Mouse (Mus musculus) megakaryocyte progenitor cell, adult 5-6 weeks (primary cell): ENCODE measurements at regions not wholly inside any gene's neighbourhood (a gene's known extent, or its start where the extent isn't known, plus 50 kb on each side); places are given as distances from the start of the nearest gene placed in this dataset.

Source experiments
- ATAC-seq: replicated peaks from 2 replicates; pipeline ENCODE4 v1.8.0; 2016; ENCODE audit warnings: mild to moderate bottlenecking, moderate TSS enrichment, inconsistent platforms; ENCODE audit not compliant: poor library complexity

GRCm38 (mm10) chr10:7268386-7269033, 56.5 kb upstream of the Cnksr3 start:
- no peak for ATAC-seq

- no peak for ATAC-seq
Observed at GRCm38 (mm10) chr10:7267903-7268302, 55.9 kb upstream of the Cnksr3 start.

GRCm38 (mm10) chr10:7267106-7267505, 55.1 kb upstream of the Cnksr3 start:
- ATAC-seq = no peak

DNA sequence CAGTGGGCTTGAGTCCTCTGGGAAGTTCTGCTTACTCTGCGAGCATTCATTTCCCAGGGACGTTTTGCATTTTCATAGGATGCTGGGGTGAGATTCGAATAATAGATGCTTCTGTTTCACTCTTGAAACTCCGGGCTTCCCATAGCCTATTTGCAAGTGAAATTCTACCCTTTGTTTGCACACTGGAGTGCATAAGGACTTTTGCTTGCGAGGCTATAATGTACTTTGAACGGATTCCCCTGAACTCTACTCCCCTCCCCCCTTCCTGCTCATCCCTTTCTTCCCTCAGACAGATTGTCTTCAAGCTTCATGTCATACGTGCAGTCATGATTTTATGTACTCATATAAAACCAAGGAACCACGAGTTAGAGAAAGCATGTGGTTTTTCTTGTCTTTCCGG, 53.4 kb upstream of the Cnksr3 start:
- ATAC-seq = no peak

GRCm38 (mm10) chr10:7264721-7265120, 52.7 kb upstream of the Cnksr3 start:
- no peak for ATAC-seq
